Mouse (Mus musculus) frontal cortex, adult (tissue): Measurements from ENCODE around the gene Irf2bpl.
A peak's percentile ranks its signal among the peaks of the same experiment; 100 is the strongest.

Experiments
- ATAC-seq: cut with Nextera tagmentation; 2 replicates; pipeline ENCODE4 v1.9.2; 2017; ENCODE audit warnings: mild to moderate bottlenecking, moderate library complexity, mixed read lengths; ENCODE audit not compliant: low TSS enrichment

Irf2bpl gene

GRCm38 (mm10) chr12:86884197-86885058 lies at the start of gene Irf2bpl:
Gene Irf2bpl (minus strand): TSS chr12:86884798.
- peak; percentile 35 for ATAC-seq

- 0 out of 2 replicates have a peak, but pooled peaks have one; percentile 11 for ATAC-seq
Observed at GRCm38 (mm10) chr12:86932575-86932952, 48.0 kb upstream of the Irf2bpl start.

GRCm38 (mm10) chr12:86931919-86932574 lies 47.4 kb upstream of the Irf2bpl start:
- ATAC-seq: 0 out of 2 replicates have a peak, but pooled peaks have one; percentile 11

GRCm38 (mm10) chr12:86930934-86931729 lies 46.5 kb upstream of the Irf2bpl start:
- no peak for ATAC-seq

- peak; percentile 69 for ATAC-seq
Observed at GRCm38 (mm10) chr12:86923837-86924236, 39.2 kb upstream of the Irf2bpl start.

- ATAC-seq: peak; percentile 36; the same call in 1 of the 2 replicates
Observed at GRCm38 (mm10) chr12:86918983-86919722, 34.6 kb upstream of the Irf2bpl start.

GRCm38 (mm10) chr12:86918361-86918967 lies 33.9 kb upstream of the Irf2bpl start:
- peak; percentile 31; the same call in 1 of the 2 replicates for ATAC-seq

GRCm38 (mm10) chr12:86916796-86917573 lies 32.4 kb upstream of the Irf2bpl start:
- ATAC-seq: no peak

GRCm38 (mm10) chr12:86915617-86916016 lies 31.0 kb upstream of the Irf2bpl start:
- ATAC-seq: no peak

GRCm38 (mm10) chr12:86914756-86915155 lies 30.2 kb upstream of the Irf2bpl start:
- no peak for ATAC-seq

GRCm38 (mm10) chr12:86914351-86914750 lies 29.8 kb upstream of the Irf2bpl start:
- no peak for ATAC-seq

GRCm38 (mm10) chr12:86912335-86913093 lies 27.9 kb upstream of the Irf2bpl start:
- no peak for ATAC-seq

GRCm38 (mm10) chr12:86911482-86911931 lies 26.9 kb upstream of the Irf2bpl start:
- ATAC-seq: peak; percentile 76

GRCm38 (mm10) chr12:86906395-86906794 lies 21.8 kb upstream of the Irf2bpl start:
- peak; percentile 86 for ATAC-seq

GRCm38 (mm10) chr12:86905876-86906275 lies 21.3 kb upstream of the Irf2bpl start:
- no peak for ATAC-seq

GRCm38 (mm10) chr12:86905203-86905602 lies 20.6 kb upstream of the Irf2bpl start:
- ATAC-seq: 0 out of 2 replicates have a peak, but pooled peaks have one; percentile 44

- ATAC-seq: no peak
Observed at GRCm38 (mm10) chr12:86903828-86904806, 19.5 kb upstream of the Irf2bpl start.
